Comparison of ENCODE assay signal across 11 mouse cellular contexts in the genomic region with DNA sequence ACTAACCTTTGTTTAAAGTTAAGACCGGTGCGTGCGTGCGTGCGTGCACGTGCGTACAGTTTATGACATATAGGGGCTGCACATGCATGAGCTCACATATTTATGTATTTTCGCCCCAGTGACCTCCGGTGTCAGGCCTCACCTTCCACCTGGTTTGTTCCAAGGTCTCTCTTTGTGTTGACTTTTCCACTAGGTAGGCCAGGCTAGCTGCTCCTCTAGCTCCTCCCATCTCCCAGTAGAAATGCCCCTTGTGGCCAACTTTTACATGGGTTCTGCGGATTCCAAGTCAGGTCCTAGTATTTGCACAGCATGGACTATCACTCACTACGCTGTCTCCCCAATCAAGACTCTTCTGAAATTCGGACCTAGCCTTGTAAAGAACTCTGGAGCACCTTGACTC. TPM values are rescaled to one million over a fixed set of nuclear protein-coding genes. Genes with fewer than 3 reads are reported as not detected.
DNase-seq lines count a peak whose midpoint lies in the region; ATAC-seq and TF ChIP-seq lines count a peak whose summit lies in the region.
"Had no signal": no experiment of that assay in that cellular context is flagged by ENCODE, and none has a peak within 500 bp of the region (broad histone marks: within the 10 kb centered on the region; RNA-seq: fewer than 3 reads in every experiment).

No protein-coding gene starts in this region.

- intact Hi-C loops in heart, adult 2 months (cut with DNase I), result loop anchor here (5.0 kb wide), 1 partner anchor 82 kb away; no protein-coding TSS in a partner anchor
- intact Hi-C loops in heart, postnatal 36 days (cut with DNase I), result loop anchor here (2.0 kb wide), 1 partner anchor 130 kb away; the partner anchor contains the start of gene Efhc1

- no peak overlapping the region for H3K27ac ChIP-seq in heart, adult 2 months
- no peak overlapping the region for H3K27ac ChIP-seq in midbrain, embryonic 11.5 days (ENCODE audit: low read depth, low read length)
- H3K27ac ChIP-seq in midbrain, embryonic 16.5 days (ENCODE audit: low read length), result no peak overlapping the region

- no peak overlapping the region for H3K4me2 ChIP-seq in midbrain, embryonic 11.5 days
- H3K4me2 ChIP-seq in midbrain, embryonic 16.5 days (ENCODE audit: low read length), result no peak overlapping the region

- 0 out of 2 replicates have a peak, but pooled peaks cover 1% of the 10 kb centered on the region for H3K36me3 ChIP-seq in heart, adult 2 months (ENCODE audit: control insufficient read depth, insufficient read depth, low read length)
- H3K36me3 ChIP-seq in midbrain, embryonic 11.5 days (ENCODE audit: control insufficient read depth, insufficient read depth, low read length), result no peaks in the 10 kb centered on the region
- no peaks in the 10 kb centered on the region for H3K36me3 ChIP-seq in midbrain, embryonic 16.5 days (ENCODE audit: control insufficient read depth, insufficient read depth, low read length)
- H3K36me3 ChIP-seq in splenic B cell, adult 2 months (ENCODE audit: control insufficient read depth, insufficient read depth, low read length, poor library complexity, severe bottlenecking), result no peaks in the 10 kb centered on the region

- H3K4me1 ChIP-seq in heart, adult 2 months (ENCODE audit: control insufficient read depth, insufficient read depth, low read length), result peaks cover 7% of the 10 kb centered on the region
- peaks cover 27% of the 10 kb centered on the region for H3K4me1 ChIP-seq in midbrain, embryonic 11.5 days (ENCODE audit: control insufficient read depth, insufficient read depth, low read length)
- H3K4me1 ChIP-seq in midbrain, embryonic 16.5 days (ENCODE audit: control insufficient read depth, insufficient read depth, low read length), result peaks cover 4% of the 10 kb centered on the region; the same call in 1 of the 2 replicates

- no peak overlapping the region for H3K9ac ChIP-seq in heart, adult 2 months (ENCODE audit: low read depth, low read length)
- no peak overlapping the region for H3K9ac ChIP-seq in midbrain, embryonic 11.5 days (ENCODE audit: low read length)
- no peak overlapping the region for H3K9ac ChIP-seq in midbrain, embryonic 16.5 days (ENCODE audit: low read depth, low read length)

- no peak for TF ChIP-seq EP300 in heart, adult 2 months (IDR thresholded peaks at IDR 0.05; ENCODE audit: insufficient read depth, low read depth, low read length)

- TF ChIP-seq CTCF in heart, adult 2 months (IDR thresholded peaks at IDR 0.05), result peak; percentile 23; the same call in 1 of the 2 replicates
- TF ChIP-seq CTCF in brain, embryonic 14.5 days (IDR thresholded peaks at IDR 0.05; ENCODE audit: borderline replicate concordance, extremely low read depth, insufficient read depth, insufficient read length), result 0 out of 2 replicates have a peak, but pooled peaks have one; percentile 9

- H3K4me3 ChIP-seq in heart, adult 2 months, result no peak overlapping the region
- H3K4me3 ChIP-seq in midbrain, embryonic 11.5 days (ENCODE audit: low read depth, low read length), result no peak overlapping the region
- H3K4me3 ChIP-seq in midbrain, embryonic 16.5 days (ENCODE audit: low read depth, low read length), result no peak overlapping the region

- WGBS in heart, adult 2 months, result 97% methylated on average over 12 of the region's 12 CpGs
- 88% methylated on average over 12 of the region's 12 CpGs for WGBS in midbrain, embryonic 11.5 days
- 90% methylated on average over 12 of the region's 12 CpGs for WGBS in midbrain, embryonic 16.5 days

- ATAC-seq in midbrain, embryonic 11.5 days (ENCODE audit: low FRiP score), result no peak
- ATAC-seq in midbrain, embryonic 16.5 days, result no peak
- no peak for ATAC-seq in megakaryocyte-erythroid progenitor cell, adult 5-6 weeks (replicated peaks; ENCODE audit: low FRiP score, low TSS enrichment, poor library complexity, severe bottlenecking)
- ATAC-seq: Patski had no signal

- TF ChIP-seq POLR2A in heart, adult 2 months (IDR thresholded peaks at IDR 0.05; ENCODE audit: insufficient read depth, low read depth, low read length), result no peak
- no peak for TF ChIP-seq POLR2A in brain, embryonic 14.5 days (IDR thresholded peaks at IDR 0.05; ENCODE audit: borderline replicate concordance, extremely low read depth, insufficient read depth, insufficient read length, poor library complexity, severe bottlenecking)

- H3K79me2 ChIP-seq in heart, adult 2 months (replicated peaks; ENCODE audit: control insufficient read depth, insufficient read depth, low read length), result no peaks in the 10 kb centered on the region; the same call in 1 of the 2 replicates

- no peaks in the 10 kb centered on the region for H3K27me3 ChIP-seq in heart, adult 2 months (ENCODE audit: control insufficient read depth, insufficient read depth, low read length)
- H3K27me3 ChIP-seq in midbrain, embryonic 11.5 days (ENCODE audit: control insufficient read depth, insufficient read depth, low read length), result no peaks in the 10 kb centered on the region
- H3K27me3 ChIP-seq in midbrain, embryonic 16.5 days (ENCODE audit: control insufficient read depth, insufficient read depth, low read depth, low read length), result peaks cover 2% of the 10 kb centered on the region; the same call in 1 of the 2 replicates
- H3K27me3 ChIP-seq in splenic B cell, adult 2 months (ENCODE audit: control insufficient read depth, insufficient read depth, low read length, poor library complexity, severe bottlenecking), result no peaks in the 10 kb centered on the region
- H3K27me3 ChIP-seq: Patski had no signal

- no peaks in the 10 kb centered on the region for H3K9me3 ChIP-seq in midbrain, embryonic 11.5 days (ENCODE audit: control insufficient read depth, low read length)
- no peaks in the 10 kb centered on the region for H3K9me3 ChIP-seq in midbrain, embryonic 16.5 days (replicated peaks; ENCODE audit: control insufficient read depth, low read length, poor library complexity, severe bottlenecking)

- no peak for DNase-seq in heart, adult 2 months
- DNase-seq in heart, postnatal 36 days, result no peak
- peak; percentile 83 for DNase-seq in midbrain, embryonic 11.5 days (ENCODE audit: low spot score, missing footprints)
- no peak for DNase-seq in brain, embryonic 14.5 days (ENCODE audit: low read depth)
- peak; percentile 6 for DNase-seq in splenic B cell, adult 2 months (ENCODE audit: low read depth, low spot score)
- no peak for DNase-seq in testis, postnatal 10 days (ENCODE audit: low spot score)
- DNase-seq: gastrocnemius, postnatal 10 days; kidney, postnatal 10 days had no signal

RNA-seq across cellular contexts. Expression of gene Tram2, which starts 1.3 kb away (rescaled TPM):
- total RNA-seq in heart, adult 2 months (2021), result 1 to 10 TPM; 5.6 to 6.0 TPM
- 4.6 and 7.1 TPM in 2 replicates for polyA plus RNA-seq in heart, adult 2 months (2012; rRNA removed)
- total RNA-seq in heart, postnatal 36 days (2021), result 1 to 10 TPM; 5.7 to 7.3 TPM
- polyA plus RNA-seq in midbrain, embryonic 11.5 days (2014; fragmentation: Nextera tagmentation; extraction: Ambion mirVana), result 6.1 and 6.4 TPM in 2 replicates
- 2.0 TPM in 2 replicates for polyA plus RNA-seq in midbrain, embryonic 16.5 days (2015; fragmentation: Nextera tagmentation; extraction: Ambion mirVana)
- polyA plus RNA-seq in brain, embryonic 14.5 days (2012; rRNA removed), result 4.3 and 5.2 TPM in 2 replicates
- 1.8 and 2.9 TPM in 2 replicates for total RNA-seq in megakaryocyte-erythroid progenitor cell, adult 5-6 weeks (2014; fragmentation: Nextera tagmentation)
- 0.19 and 1.1 TPM in 2 replicates for total RNA-seq in megakaryocyte-erythroid progenitor cell, adult 5-6 weeks (2017)

Comparison
In these comparisons a context has a peak if more than half of its experiments do, and no peak if none do; other contexts are left out.
1. DNase-seq: peak in midbrain, embryonic 11.5 days (single experiment) and splenic B cell, adult 2 months (single experiment); none in heart, adult 2 months (0 of 2), heart, postnatal 36 days (0 of 2), brain, embryonic 14.5 days (single experiment) and testis, postnatal 10 days (single experiment).